Mouse (Mus musculus): Measurements from ENCODE around the gene Cstf3.
A peak's percentile ranks its signal among the peaks of the same experiment; 100 is the strongest.

Cstf3 gene

GRCm38 (mm10) chr2:104714254-104714691 lies 124.0 kb downstream of the Cstf3 start:
- peak; percentile 60 for DNase-seq

Data from kidney, adult 11 months (tissue).